Mouse (Mus musculus) cortical plate, adult 2 months (tissue): ENCODE results near the gene Pvalb. TPM values are rescaled to one million over a fixed set of nuclear protein-coding genes. Genes with fewer than 3 reads are reported as not detected.

Experiments
- H3K27ac ChIP-seq: fragments of 200-500 bp; 2 replicates; pipeline ENCODE4 v1.5.1; 2012; ENCODE audit warnings: low read length, control low read depth, inconsistent platforms; ENCODE audit not compliant: insufficient read depth
- H3K4me1 ChIP-seq: fragments of 200-500 bp; 2 replicates; pipeline ENCODE4 v1.6.1; 2011; ENCODE audit warnings: low read length; ENCODE audit not compliant: control insufficient read depth, insufficient read depth
- H3K4me3 ChIP-seq: fragments of 200-500 bp; 2 replicates; pipeline ENCODE4 v1.5.1; 2011; ENCODE audit warnings: mild to moderate bottlenecking, low read length, control low read depth; ENCODE audit not compliant: insufficient read depth
- CTCF ChIP-seq: fragments of 200-500 bp; IDR thresholded peaks from 2 replicates; pipeline ENCODE4 v1.5.1; 2011; ENCODE audit warnings: mild to moderate bottlenecking, control low read depth, low read length; ENCODE audit not compliant: insufficient read depth; ENCODE audit errors: extremely low read depth
- POLR2A ChIP-seq: fragments of 200-500 bp; IDR thresholded peaks from 2 replicates; pipeline ENCODE4 v1.6.1; 2011; ENCODE audit warnings: mild to moderate bottlenecking, low read length, control low read depth; ENCODE audit not compliant: insufficient read depth; ENCODE audit errors: extremely low read depth
- polyA plus RNA-seq: library from polyadenylated mRNA; depleted of rRNA; stranded (reverse); fragments of >200 nt; gene quantifications from 2 replicates; pipeline ENCODE4 v1.2.3, GENCODE M21; 2012

Pvalb gene
- polyA plus RNA-seq, 1 experiment = 122 TPM

- no peak overlapping the region for H3K27ac ChIP-seq
Measured at GRCm38 (mm10) chr15:78177257-78177656, 28.9 kb downstream of the Pvalb start.

GRCm38 (mm10) chr15:78174887-78175245, 31.3 kb downstream of the Pvalb start:
- TF ChIP-seq POLR2A (no peak), CTCF (no peak)
- H3K4me1 ChIP-seq = peaks cover 4% of the 10 kb centered on the region
- H3K4me3 ChIP-seq = peak overlapping the region; percentile 35
- H3K27ac ChIP-seq = no peak overlapping the region

More at GRCm38 (mm10) chr15:78177257-78177656, 28.9 kb downstream of the Pvalb start:
- Histone ChIP-seq H3K4me3 (no peak overlapping the region), H3K4me1 (peaks cover 4% of the 10 kb centered on the region)
- TF ChIP-seq POLR2A (no peak), CTCF (no peak)

- Histone ChIP-seq H3K27ac (peak within 1 kb of the TSS; percentile 70), H3K4me3 (peak within 1 kb of the TSS; percentile 55), H3K4me1 (peaks cover 4% of the 10 kb centered on the region)
- no peak for TF ChIP-seq CTCF
- TF ChIP-seq POLR2A = peak; percentile 92
Measured at GRCm38 (mm10) chr15:78173972-78174886, 32.0 kb downstream of the Pvalb start, which contains the start of gene Ift27. Ift27 (minus strand) TSS chr15:78174107.

GRCm38 (mm10) chr15:78172899-78173817, 33.0 kb downstream of the Pvalb start:
- H3K4me1 ChIP-seq = peaks cover 4% of the 10 kb centered on the region
- TF ChIP-seq POLR2A (no peak), CTCF (no peak)
- no peak overlapping the region for H3K27ac ChIP-seq
- H3K4me3 ChIP-seq = peak overlapping the region; percentile 55

GRCm38 (mm10) chr15:78172256-78172898, 33.8 kb downstream of the Pvalb start:
- Histone ChIP-seq H3K27ac (no peak overlapping the region), H3K4me3 (peak overlapping the region; percentile 0; the same call in 1 of the 2 replicates), H3K4me1 (peaks cover 4% of the 10 kb centered on the region)
- TF ChIP-seq CTCF (peak; percentile 52), POLR2A (no peak)

- TF ChIP-seq POLR2A (no peak), CTCF (no peak)
- Histone ChIP-seq H3K4me1 (peaks cover 4% of the 10 kb centered on the region), H3K27ac (no peak overlapping the region), H3K4me3 (no peak overlapping the region)
Measured at GRCm38 (mm10) chr15:78171651-78172050, 34.5 kb downstream of the Pvalb start.

- TF ChIP-seq POLR2A = no peak
- TF ChIP-seq CTCF = no peak
Measured at GRCm38 (mm10) chr15:78170708-78171107, 35.5 kb downstream of the Pvalb start.

GRCm38 (mm10) chr15:78169566-78169965, 36.6 kb downstream of the Pvalb start:
- Histone ChIP-seq H3K4me1 (peaks cover 2% of the 10 kb centered on the region), H3K27ac (no peak overlapping the region), H3K4me3 (no peak overlapping the region)
- TF ChIP-seq CTCF (no peak), POLR2A (no peak)

More at GRCm38 (mm10) chr15:78170708-78171107, 35.5 kb downstream of the Pvalb start:
- H3K4me3 ChIP-seq = no peak overlapping the region
- H3K27ac ChIP-seq = no peak overlapping the region
- H3K4me1 ChIP-seq = peaks cover 4% of the 10 kb centered on the region

GRCm38 (mm10) chr15:78165292-78165691, 40.9 kb downstream of the Pvalb start:
- Histone ChIP-seq H3K27ac (no peak overlapping the region), H3K4me3 (no peak overlapping the region), H3K4me1 (no peaks in the 10 kb centered on the region)
- no peak for TF ChIP-seq CTCF
- no peak for TF ChIP-seq POLR2A
